Mouse (Mus musculus) embryonic facial prominence, embryonic 11.5 days (tissue): ENCODE data around the gene Zfp768. TPM values are rescaled to one million over a fixed set of nuclear protein-coding genes. Genes with fewer than 3 reads are reported as not detected.
"Not testable (repeated sequence)": the region's sequence is repeated elsewhere in the genome, so short reads cannot be mapped to it uniquely, and the experiment has no call there.

ENCODE experiments used
- ATAC-seq: fragments of 200-750 bp; cut with Nextera tagmentation; replicated peaks from 2 replicates; pipeline ENCODE4 v1.8.0; 2017; ENCODE audit warnings: low read depth; ENCODE audit not compliant: insufficient number of reproducible peaks, low FRiP score, low TSS enrichment
- DNase-seq: peaks from one replicate; pipeline ENCODE4 v3.0.0-alpha.2; 2015; ENCODE audit warnings: low spot score
- H3K27ac ChIP-seq: fragments of 300-500 bp; sonication (generic); replicated peaks from 2 replicates; pipeline ENCODE4 v1.5.1; 2014; ENCODE audit warnings: mild to moderate bottlenecking, low read depth, low read length, control low read depth
- H3K27me3 ChIP-seq: fragments of 300-500 bp; sonication (generic); 2 replicates; pipeline ENCODE4 v1.6.1; 2014; ENCODE audit warnings: mild to moderate bottlenecking, low read length, moderate library complexity, mixed read lengths; ENCODE audit not compliant: control insufficient read depth, insufficient read depth
- H3K36me3 ChIP-seq: fragments of 300-500 bp; sonication (generic); replicated peaks from 2 replicates; pipeline ENCODE4 v1.6.1; 2014; ENCODE audit warnings: low read depth, mild to moderate bottlenecking, low read length, moderate library complexity, mixed read lengths; ENCODE audit not compliant: control insufficient read depth, insufficient read depth
- H3K4me1 ChIP-seq: fragments of 300-500 bp; sonication (generic); 2 replicates; pipeline ENCODE4 v1.6.1; 2014; ENCODE audit warnings: low read length, mixed read lengths; ENCODE audit not compliant: control insufficient read depth, insufficient read depth
- H3K4me2 ChIP-seq: fragments of 300-500 bp; sonication (generic); 2 replicates; pipeline ENCODE4 v1.6.1; 2014; ENCODE audit warnings: low read depth, mild to moderate bottlenecking, control low read depth, low read length, moderate library complexity
- H3K4me3 ChIP-seq: fragments of 300-500 bp; sonication (generic); 2 replicates; pipeline ENCODE4 v1.5.1; 2014; ENCODE audit warnings: low read depth, low read length, control low read depth
- H3K9ac ChIP-seq: fragments of 300-500 bp; sonication (generic); replicated peaks from 2 replicates; pipeline ENCODE4 v1.6.1; 2014; ENCODE audit warnings: mild to moderate bottlenecking, control low read depth, low read length
- H3K9me3 ChIP-seq: fragments of 300-500 bp; sonication (generic); replicated peaks from 2 replicates; pipeline ENCODE4 v1.6.1; 2016; ENCODE audit warnings: mild to moderate bottlenecking, low read length, inconsistent platforms, mixed read lengths; ENCODE audit not compliant: control insufficient read depth
- WGBS: fragments of 180-500 bp; shearing (Covaris S2); extraction: QIAGEN DNeasy Blood & Tissue Kit; methylation state at CpG from one replicate; pipeline ENCODE4 v1.1.7; 2014; 5-methylcytosine and 5-hydroxymethylcytosine counted together
- polyA plus RNA-seq: library from polyadenylated mRNA; unstranded; fragments of >200 nt; fragmentation: Nextera tagmentation; extraction: Ambion mirVana; gene quantifications from 2 replicates; pipeline ENCODE4 v1.2.1, GENCODE M21; 2014

The Zfp768 gene
- polyA plus RNA-seq, 1 experiment from 2014 or later = 6.1 TPM

- Histone ChIP-seq H3K27ac (no peak within 1 kb of the TSS), H3K4me1 (no peaks in the 10 kb centered on the region)
- WGBS = 13% methylated on average over 38 of the region's 38 CpGs
Measured at GRCm38 (mm10) chr7:127386641-127387392, 41.4 kb upstream of the Zfp768 start, which contains the start of gene 9130019O22Rik. Gene 9130019O22Rik, minus strand, starts transcription at chr7:127387166.

DNA sequence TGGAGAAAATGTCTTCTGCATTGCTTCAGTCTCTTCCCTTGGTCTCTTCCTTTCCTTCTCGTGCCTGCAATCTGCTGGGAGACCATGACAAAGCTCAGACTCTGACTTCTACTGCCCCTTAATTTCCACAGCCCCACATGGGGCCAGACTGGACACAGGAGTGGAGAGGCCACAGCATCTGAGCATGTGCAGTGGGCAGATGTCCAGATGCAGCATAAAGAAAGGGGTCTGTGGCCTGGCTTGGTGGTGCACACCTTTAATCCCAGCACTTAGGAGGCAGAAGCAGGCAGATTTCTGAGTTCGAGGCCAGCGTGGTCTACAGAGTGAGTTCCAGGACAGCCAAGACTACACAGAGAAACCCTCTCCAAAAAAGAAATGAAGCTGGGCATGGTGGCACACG, 40.2 kb upstream of the Zfp768 start:
- not testable (repeated sequence) for H3K4me1 ChIP-seq, H3K27ac ChIP-seq, H3K27me3 ChIP-seq, H3K4me2 ChIP-seq, H3K36me3 ChIP-seq, H3K4me3 ChIP-seq, H3K9ac ChIP-seq, H3K9me3 ChIP-seq, ATAC-seq, DNase-seq
- WGBS = 87% methylated on average over 4 of the region's 4 CpGs

More at GRCm38 (mm10) chr7:127386641-127387392, 41.4 kb upstream of the Zfp768 start, which contains the start of gene 9130019O22Rik:
- H3K36me3 ChIP-seq = peaks cover 4% of the 10 kb centered on the region; the same call in 1 of the 2 replicates
- no peaks in the 10 kb centered on the region for H3K9me3 ChIP-seq
- peak within 1 kb of the TSS; percentile 40 for H3K4me3 ChIP-seq
- DNase-seq = peak; percentile 89
- no peaks in the 10 kb centered on the region for H3K27me3 ChIP-seq
- peak within 1 kb of the TSS; percentile 52 for H3K9ac ChIP-seq
- H3K4me2 ChIP-seq = peak within 1 kb of the TSS; percentile 55
- peak; percentile 76 for ATAC-seq

DNA sequence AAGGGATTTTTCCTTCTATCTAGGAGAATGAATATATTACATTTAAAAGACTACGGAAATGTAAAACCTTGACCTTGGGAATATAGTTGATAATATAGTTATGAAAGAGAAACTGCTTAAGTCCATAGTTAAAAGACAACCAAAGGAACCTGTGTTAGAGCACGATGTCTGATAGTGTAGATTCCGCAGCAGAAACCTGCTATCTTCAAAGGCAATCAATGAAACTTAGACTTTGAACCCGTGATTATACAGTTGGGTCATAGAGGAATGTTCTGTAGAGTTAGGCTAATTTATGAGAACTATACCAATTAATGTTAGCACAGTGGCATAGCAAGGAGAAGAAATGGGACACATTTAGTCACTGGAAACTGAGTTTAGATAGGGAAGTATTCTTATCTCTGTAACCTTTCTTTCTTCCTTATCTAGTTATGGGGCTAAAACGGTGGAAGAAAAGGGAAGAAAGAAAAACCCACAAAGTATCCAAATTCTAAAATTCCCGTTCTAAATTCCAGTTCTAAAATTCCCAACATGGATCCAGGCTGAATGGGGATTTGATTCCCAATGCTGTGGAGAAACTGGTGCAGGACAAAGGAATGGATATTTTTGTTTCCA, 33.0 kb upstream of the Zfp768 start:
- Histone ChIP-seq H3K27me3 (no peaks in the 10 kb centered on the region), H3K9me3 (no peaks in the 10 kb centered on the region), H3K4me1 (no peaks in the 10 kb centered on the region), H3K4me2 (no peak overlapping the region), H3K36me3 (no peaks in the 10 kb centered on the region), H3K4me3 (no peak overlapping the region), H3K27ac (no peak overlapping the region), H3K9ac (no peak overlapping the region)
- ATAC-seq (no peak), DNase-seq (no peak)
- WGBS = 81% methylated on average over 6 of the region's 6 CpGs

DNA sequence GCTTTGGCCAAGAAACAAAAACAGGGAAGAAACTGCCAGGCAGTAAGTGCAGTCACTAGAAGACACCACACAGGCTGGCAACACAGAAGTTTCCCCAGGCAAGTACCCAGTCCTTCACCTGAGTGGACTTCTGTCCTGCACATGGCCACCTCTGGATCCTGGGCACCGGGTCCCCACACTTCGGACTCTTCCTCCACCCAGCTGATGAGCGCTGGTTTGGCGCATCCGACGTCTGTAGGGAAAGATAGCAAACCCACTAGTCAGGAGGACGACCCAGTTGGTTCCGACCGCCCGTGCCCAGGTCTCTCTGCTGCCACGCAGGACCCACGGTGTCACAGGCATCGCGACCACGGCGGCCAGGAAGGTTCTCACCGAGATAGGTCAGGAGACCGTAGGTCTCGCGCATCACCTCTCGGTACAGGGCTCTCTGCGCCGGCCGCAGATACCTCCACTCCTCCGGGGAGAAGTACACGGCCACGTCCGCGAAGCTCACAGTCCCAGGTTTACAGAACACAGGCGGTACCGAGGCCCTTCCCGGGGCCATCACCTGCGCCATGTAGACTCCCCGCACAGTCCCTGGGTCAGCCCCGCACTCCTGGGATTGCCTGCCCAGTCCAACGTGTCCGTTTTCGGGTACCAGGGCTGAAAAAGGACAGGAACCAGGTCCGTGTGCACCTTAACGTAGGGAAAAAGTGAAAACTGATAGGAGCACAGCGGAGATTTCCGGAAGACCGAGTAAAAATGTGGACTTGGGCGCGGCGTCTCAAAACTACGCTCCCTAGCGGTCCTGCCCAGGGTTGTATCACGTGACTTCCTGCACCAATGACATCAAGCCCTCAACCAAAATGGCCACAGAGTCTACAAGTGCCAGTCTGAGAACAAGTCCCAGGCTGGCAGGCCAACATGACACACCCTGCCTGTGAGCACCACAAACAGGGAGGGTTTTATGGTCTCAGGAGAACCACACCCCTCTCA, 30.2 kb upstream of the Zfp768 start, which contains the start of gene Zfp747:
Gene Zfp747, minus strand, starts transcription at position 780 of the 975 bp plus-strand sequence.
- not testable (repeated sequence) for H3K27me3 ChIP-seq, H3K4me1 ChIP-seq, H3K36me3 ChIP-seq, H3K9me3 ChIP-seq, H3K27ac ChIP-seq
- ATAC-seq = peak; percentile 86
- peak within 1 kb of the TSS; percentile 59 for H3K4me3 ChIP-seq
- WGBS = 2% methylated on average over 47 of the region's 49 CpGs
- peak within 1 kb of the TSS; percentile 78 for H3K4me2 ChIP-seq
- peak within 1 kb of the TSS; percentile 74 for H3K9ac ChIP-seq
- DNase-seq = peak; percentile 94

GRCm38 (mm10) chr7:127371870-127372269, 26.5 kb upstream of the Zfp768 start:
- H3K27ac ChIP-seq, H3K4me3 ChIP-seq, H3K36me3 ChIP-seq, DNase-seq, H3K4me1 ChIP-seq, ATAC-seq, H3K4me2 ChIP-seq, H3K27me3 ChIP-seq, H3K9ac ChIP-seq, H3K9me3 ChIP-seq: not testable (repeated sequence)
- 87% methylated on average over 3 of the region's 3 CpGs for WGBS

GRCm38 (mm10) chr7:127371213-127371612, 25.8 kb upstream of the Zfp768 start:
- Histone ChIP-seq H3K36me3 (no peaks in the 10 kb centered on the region), H3K27ac (no peak overlapping the region), H3K9me3 (no peaks in the 10 kb centered on the region), H3K27me3 (no peaks in the 10 kb centered on the region), H3K4me1 (no peaks in the 10 kb centered on the region), H3K9ac (no peak overlapping the region), H3K4me3 (no peak overlapping the region), H3K4me2 (no peak overlapping the region)
- ATAC-seq (no peak), DNase-seq (no peak)
- 72% methylated on average over 2 of the region's 2 CpGs for WGBS

GRCm38 (mm10) chr7:127366249-127366648, 20.9 kb upstream of the Zfp768 start:
- Histone ChIP-seq H3K27me3 (0 out of 2 replicates have a peak, but pooled peaks cover 2% of the 10 kb centered on the region), H3K36me3 (no peaks in the 10 kb centered on the region), H3K4me3 (no peak overlapping the region), H3K4me2 (no peak overlapping the region), H3K9me3 (no peaks in the 10 kb centered on the region), H3K4me1 (peaks cover 2% of the 10 kb centered on the region; the same call in 1 of the 2 replicates), H3K27ac (no peak overlapping the region), H3K9ac (no peak overlapping the region)
- ATAC-seq = no peak
- WGBS = 88% methylated on average over 3 of the region's 3 CpGs
- no peak for DNase-seq
